Mouse (Mus musculus): ENCODE results near the gene Ppfibp2.

DNA sequence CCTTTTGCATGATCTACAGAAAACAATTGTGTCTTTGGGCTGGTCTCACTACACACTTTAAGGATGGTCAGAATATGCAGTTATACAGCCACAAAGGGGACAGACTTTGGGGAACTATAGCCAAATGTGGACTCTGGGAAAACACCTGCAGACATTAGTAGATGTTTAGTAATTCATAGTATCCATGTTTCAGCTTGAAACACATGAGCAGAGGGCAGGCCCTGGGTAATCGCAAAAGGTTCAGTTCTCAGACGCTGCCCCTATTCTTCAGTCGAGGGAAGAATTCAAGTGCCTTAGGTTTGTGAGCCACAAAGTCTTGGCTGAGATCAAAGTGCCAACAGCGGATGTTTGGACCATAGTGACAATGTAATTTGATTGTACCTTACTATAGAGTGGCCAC lies 149.4 kb downstream of the Ppfibp2 start:
- no peak for TF ChIP-seq CTCF (IDR thresholded peaks at IDR 0.05; ENCODE audit: low read depth, low read length)
- TF ChIP-seq POLR2A (IDR thresholded peaks at IDR 0.05; ENCODE audit: insufficient read depth, low read length) = no peak
- no peak for TF ChIP-seq EP300 (IDR thresholded peaks at IDR 0.05; ENCODE audit: insufficient read depth, low read depth, low read length)
